Mouse (Mus musculus): ENCODE measurements around the gene Trrap.

The Trrap gene

GRCm38 (mm10) chr5:144872867-144873266 lies 105.3 kb downstream of the Trrap start:
- no peak for DNase-seq

GRCm38 (mm10) chr5:144875227-144875626 lies 107.7 kb downstream of the Trrap start:
- DNase-seq, result no peak

- DNase-seq, result peak; percentile 37 to 53
These were observed 108.4 kb downstream of the Trrap start for GRCm38 (mm10) chr5:144875892-144876291.

GRCm38 (mm10) chr5:144877021-144877420 lies 109.5 kb downstream of the Trrap start:
- DNase-seq, result no peak

- DNase-seq, result no peak
These were observed 114.3 kb downstream of the Trrap start for GRCm38 (mm10) chr5:144881670-144882399.

GRCm38 (mm10) chr5:144884629-144885217 lies 117.2 kb downstream of the Trrap start:
- no peak for DNase-seq

GRCm38 (mm10) chr5:144885968-144886650 lies 118.6 kb downstream of the Trrap start:
- no peak for DNase-seq

- DNase-seq, result no peak
These were observed 123.7 kb downstream of the Trrap start for GRCm38 (mm10) chr5:144891276-144891675.

GRCm38 (mm10) chr5:144897881-144898280 lies 130.3 kb downstream of the Trrap start:
- no peak for DNase-seq

- DNase-seq, result peak in 1 of 2 experiments; percentile 21
These were observed 131.0 kb downstream of the Trrap start for GRCm38 (mm10) chr5:144898448-144899052.

GRCm38 (mm10) chr5:144901035-144901434 lies 133.5 kb downstream of the Trrap start:
- DNase-seq, result no peak

- DNase-seq, result no peak
These were observed 134.3 kb downstream of the Trrap start for GRCm38 (mm10) chr5:144901791-144902190.

GRCm38 (mm10) chr5:144904356-144905134 lies 137.0 kb downstream of the Trrap start:
- no peak for DNase-seq

GRCm38 (mm10) chr5:144907591-144907990 lies 140.1 kb downstream of the Trrap start:
- DNase-seq, result peak; percentile 28 to 49
